Mouse (Mus musculus) brain, adult 2 months (tissue): ENCODE results near the gene Ctdsp1.
"Not testable (repeated sequence)": the region's sequence is repeated elsewhere in the genome, so short reads cannot be mapped to it uniquely, and the experiment has no call there.

Experiments used
- DNase-seq: peaks from one replicate; pipeline ENCODE4 v3.0.0; 2011; ENCODE audit warnings: low read depth, low spot score

Ctdsp1 gene

DNA sequence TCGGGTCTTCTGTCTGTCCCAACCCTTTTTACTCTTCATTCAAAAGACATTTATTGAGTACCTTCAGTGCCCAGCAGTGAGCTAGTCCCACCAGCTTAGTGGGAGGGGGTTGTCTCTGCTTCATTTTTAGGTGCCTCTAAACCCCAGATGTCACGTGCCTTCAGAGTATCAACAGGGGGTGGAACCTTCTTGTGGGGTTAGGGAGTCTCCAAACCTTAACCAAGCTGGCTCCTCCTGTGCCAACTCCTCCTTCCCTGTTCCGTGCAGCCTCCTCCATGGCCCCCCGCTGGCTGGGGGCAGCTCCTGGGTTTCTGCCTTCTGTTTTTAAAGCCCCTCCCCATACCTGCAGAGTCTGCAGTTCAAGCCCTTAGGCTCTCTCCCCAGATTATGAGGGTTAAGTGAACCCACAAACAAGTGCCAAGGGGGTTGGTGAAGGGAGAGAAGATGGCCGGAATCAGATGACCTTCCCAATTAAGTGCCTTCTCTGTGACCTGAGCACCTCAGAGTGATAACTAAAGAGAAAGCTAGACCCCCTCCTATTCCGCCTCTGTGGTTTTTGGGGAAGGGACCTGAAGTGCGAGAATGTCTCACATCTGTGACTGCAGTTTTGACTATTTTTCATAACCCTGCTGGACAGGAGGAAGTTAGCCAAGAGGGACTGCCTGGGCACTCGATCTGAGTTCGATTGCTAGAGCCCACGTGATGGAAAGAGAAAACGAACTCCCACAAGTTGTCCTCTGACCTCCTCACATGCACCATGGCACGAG, 5.3 kb downstream of the Ctdsp1 start:
- not testable (repeated sequence) for DNase-seq

DNA sequence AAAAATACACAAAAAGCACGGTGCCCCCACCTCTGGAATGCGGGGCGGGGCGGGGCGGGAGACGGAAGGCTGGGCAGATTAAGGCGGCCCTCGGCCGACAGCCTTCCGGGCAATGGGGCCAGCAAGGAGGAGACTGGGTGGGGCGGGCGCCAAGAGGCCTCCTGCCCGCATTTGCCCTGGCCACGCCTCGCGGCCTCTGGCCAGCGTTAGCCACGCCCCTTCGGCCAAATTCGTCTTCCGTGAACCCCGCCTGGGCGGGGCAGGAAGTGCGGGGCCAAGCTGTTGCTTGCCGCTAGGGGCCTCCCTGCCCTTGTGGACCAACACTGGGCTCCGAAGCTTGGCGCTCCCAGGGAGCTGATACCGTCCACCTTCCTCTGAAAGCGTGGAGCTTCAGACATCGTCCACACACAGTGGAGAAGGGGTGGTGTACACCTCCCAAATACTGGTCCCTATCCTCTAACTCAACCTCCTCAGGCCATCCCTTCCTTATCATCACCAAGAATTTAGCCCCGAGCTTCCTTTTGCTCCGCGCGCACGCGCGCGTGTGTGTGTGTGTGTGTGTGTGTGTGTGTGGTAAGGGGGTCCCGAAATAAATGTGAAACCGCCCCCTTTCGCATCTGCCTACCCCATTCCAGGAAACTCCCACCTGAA, 6.1 kb downstream of the Ctdsp1 start:
- DNase-seq = peak; percentile 97

DNA sequence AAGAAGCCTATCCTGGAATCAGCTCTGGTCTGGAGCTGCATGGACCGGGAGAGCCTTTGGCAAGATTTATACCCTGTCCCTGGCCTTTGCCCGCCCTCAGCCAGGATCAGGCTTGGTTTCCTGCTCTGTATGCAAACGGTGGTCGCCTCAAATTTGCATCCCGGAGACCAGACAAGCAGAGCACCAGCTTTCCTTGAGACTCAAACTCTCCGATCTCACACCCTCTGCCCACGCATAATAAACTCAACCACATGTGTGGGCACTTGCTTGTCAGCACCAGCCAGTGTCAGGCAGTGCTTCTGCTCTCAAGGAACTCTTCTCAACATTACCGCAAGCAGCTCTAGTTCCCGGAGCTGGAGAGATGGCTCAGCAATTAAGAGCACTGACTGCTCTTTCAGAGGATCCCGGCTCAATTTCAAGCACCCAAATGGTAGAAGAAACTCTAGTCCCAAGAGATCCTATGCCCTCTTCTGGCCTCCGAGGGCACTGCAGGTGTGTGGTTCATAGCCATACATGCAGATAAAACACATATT, 6.7 kb downstream of the Ctdsp1 start:
- peak; percentile 81 for DNase-seq

GRCm38 (mm10) chr1:74400531-74400930, 9.2 kb downstream of the Ctdsp1 start:
- DNase-seq = no peak

GRCm38 (mm10) chr1:74401015-74401702, 9.8 kb downstream of the Ctdsp1 start:
- no peak for DNase-seq

DNA sequence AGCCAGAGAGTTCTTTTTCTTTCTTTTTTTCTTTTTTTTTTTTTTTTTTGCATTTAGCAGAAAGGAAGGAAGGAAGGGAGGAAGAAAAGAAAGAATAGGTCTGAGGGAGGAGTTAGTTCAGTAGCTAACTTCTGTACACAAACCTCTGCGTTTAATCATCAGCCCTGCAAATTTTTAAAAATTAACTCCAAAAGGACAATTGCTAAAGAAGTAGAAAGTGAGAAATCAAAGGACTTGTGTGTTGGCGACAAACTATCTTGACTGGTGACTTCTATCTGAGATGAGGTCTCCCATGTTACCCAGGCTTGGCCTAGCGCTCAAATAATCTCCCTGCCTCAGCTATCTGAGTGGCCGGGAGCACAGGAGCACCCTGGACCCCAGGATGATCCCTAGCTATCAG, 12.9 kb downstream of the Ctdsp1 start:
- DNase-seq = no peak

- no peak for DNase-seq
Observed at GRCm38 (mm10) chr1:74408589-74409504, 17.5 kb downstream of the Ctdsp1 start, which contains the start of gene Vil1. Gene Vil1, plus strand, starts transcription at chr1:74409376.

GRCm38 (mm10) chr1:74411753-74412325, 20.5 kb downstream of the Ctdsp1 start:
- no peak for DNase-seq

- DNase-seq = no peak
Observed at GRCm38 (mm10) chr1:74412711-74413110, 21.4 kb downstream of the Ctdsp1 start.

GRCm38 (mm10) chr1:74415143-74415542, 23.8 kb downstream of the Ctdsp1 start:
- peak; percentile 88 for DNase-seq

DNA sequence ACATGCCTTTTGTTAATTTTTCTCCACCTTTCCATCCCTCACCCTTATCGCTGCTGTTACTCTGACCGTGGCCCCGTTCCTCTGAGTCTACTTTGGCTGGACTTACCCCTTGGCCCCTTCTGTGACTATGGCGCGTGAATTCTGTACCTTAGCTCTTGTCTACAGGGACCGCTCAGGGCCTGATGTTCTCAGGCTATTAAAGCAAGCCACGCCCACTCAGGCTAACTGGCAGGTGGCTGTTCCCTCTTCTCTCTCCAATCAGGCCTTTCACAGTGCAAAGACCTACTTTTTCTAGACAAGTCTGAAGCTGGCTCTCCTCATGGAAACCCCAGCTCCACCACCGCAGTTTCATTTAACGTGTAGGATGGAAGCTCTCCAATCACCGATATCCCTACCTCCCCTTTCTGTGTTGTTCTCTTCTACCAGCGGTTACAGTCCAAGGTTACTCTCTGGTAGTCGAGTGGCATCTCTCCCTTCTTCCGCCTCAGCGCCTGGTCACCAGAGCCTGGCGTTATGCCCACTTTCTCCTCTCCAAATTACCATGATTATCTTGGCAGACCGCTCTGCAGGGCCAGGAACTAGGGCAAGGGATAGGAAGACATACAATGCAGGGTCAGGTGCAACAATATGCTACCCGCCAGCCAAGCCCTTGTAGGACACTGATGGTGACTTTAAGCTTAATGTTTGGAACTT, 27.6 kb downstream of the Ctdsp1 start:
- peak; percentile 27 for DNase-seq

DNA sequence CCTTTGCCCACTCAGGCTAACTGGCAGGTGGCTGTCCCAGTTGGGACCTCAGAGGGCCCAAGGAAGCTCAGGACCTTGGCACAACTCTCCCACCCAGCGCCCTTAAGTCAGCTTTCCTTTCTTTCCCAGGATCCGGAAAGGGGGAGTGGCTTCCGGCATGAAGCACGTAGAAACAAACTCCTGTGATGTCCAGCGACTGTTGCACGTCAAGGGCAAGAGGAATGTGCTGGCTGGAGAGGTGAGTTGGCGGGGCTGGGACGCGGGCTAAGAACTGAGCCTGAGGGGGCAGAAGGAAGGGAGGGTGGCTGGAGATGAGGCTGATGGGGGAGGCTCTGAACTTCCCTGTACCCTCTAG, 28.1 kb downstream of the Ctdsp1 start:
- DNase-seq = no peak

- DNase-seq = peak; percentile 37
Observed at GRCm38 (mm10) chr1:74423147-74423546, 31.8 kb downstream of the Ctdsp1 start.

- no peak for DNase-seq
Observed at GRCm38 (mm10) chr1:74425845-74426244, 34.5 kb downstream of the Ctdsp1 start.

- no peak for DNase-seq
Observed at GRCm38 (mm10) chr1:74433220-74433619, 41.9 kb downstream of the Ctdsp1 start.

DNA sequence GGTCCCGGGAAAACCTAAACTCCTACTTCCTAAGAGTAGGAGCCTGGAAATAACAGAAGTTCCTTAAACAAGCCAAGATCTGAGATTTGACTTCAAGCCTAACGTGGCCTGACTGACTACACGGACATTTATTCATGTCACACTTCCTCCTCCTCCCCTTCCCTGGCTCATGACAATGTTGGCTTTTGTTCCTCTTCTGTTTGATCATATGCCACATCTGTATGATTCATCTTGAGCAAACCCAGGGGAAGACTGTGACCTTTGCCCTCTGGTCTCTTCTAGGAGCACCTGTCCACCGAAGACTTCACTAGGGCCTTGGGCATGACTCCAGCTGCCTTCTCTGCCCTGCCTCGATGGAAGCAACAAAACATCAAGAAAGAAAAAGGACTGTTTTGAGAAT, 43.3 kb downstream of the Ctdsp1 start:
- no peak for DNase-seq

GRCm38 (mm10) chr1:74435563-74435962, 44.3 kb downstream of the Ctdsp1 start:
- DNase-seq = no peak

GRCm38 (mm10) chr1:74437702-74438427, 46.6 kb downstream of the Ctdsp1 start:
- peak; percentile 89 for DNase-seq

DNA sequence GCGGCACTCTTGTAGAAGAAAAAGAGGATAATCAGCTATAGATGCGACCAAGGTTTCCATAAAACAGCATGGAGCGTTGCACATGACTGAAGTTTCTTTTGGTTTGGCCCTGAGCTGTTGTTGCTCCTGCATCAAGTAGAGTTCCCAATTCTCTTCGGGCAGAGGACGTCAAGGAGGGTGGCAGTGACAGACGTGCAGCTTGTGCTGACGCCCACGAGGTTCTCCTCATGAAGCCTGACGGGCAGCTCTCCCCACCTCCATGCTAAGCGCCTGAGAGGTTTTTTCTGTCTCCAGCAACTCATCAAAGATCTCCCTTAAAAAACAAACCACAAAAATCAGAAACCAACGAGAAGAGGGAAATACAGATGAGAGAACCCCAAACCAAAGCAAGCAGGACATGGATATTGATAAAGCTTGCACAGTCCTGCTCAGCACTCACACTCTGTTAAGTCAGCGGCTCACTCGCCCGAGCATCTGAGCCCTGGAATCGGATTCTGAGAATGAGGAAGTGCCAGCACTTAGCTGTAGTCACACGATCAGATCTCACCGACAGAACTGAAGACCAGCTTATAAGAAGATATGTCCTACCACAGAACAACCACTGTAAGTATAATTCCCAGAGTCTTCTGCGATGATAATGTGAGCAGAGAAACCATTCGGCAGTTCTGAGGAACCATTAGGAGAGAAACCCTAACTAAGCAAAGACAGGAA, 48.0 kb downstream of the Ctdsp1 start:
- peak; percentile 56 for DNase-seq
